ENCODE assay signal across 9 mouse cellular contexts in genomic region chr17:34121879-34122187, GRCm38 (mm10). TPM values are rescaled to one million over a fixed set of nuclear protein-coding genes. Genes with fewer than 3 reads are reported as not detected.
DNase-seq lines count a peak whose midpoint lies in the region; ATAC-seq and TF ChIP-seq lines count a peak whose summit lies in the region.
"Had no signal": no experiment of that assay in that cellular context is flagged by ENCODE, and none has a peak within 500 bp of the region (broad histone marks: within the 10 kb centered on the region; RNA-seq: fewer than 3 reads in every experiment).

No protein-coding gene starts in this region.

- TF ChIP-seq CTCF in cerebellum, adult 2 months (IDR thresholded peaks at IDR 0.05; ENCODE audit: borderline replicate concordance, insufficient read depth, low read depth, low read length) = no peak
- no peak for TF ChIP-seq CTCF in lung, embryonic 14.5 days (IDR thresholded peaks at IDR 0.05; ENCODE audit: low read depth)

- H3K9ac ChIP-seq in kidney, embryonic 15.5 days = peak overlapping the region; percentile 94
- peak overlapping the region; percentile 92 for H3K9ac ChIP-seq in lung, embryonic 14.5 days

- peaks cover 17% of the 10 kb centered on the region for H3K36me3 ChIP-seq in kidney, embryonic 15.5 days
- peaks cover 37% of the 10 kb centered on the region for H3K36me3 ChIP-seq in lung, embryonic 14.5 days (ENCODE audit: insufficient read depth)

- peaks cover under 1% of the 10 kb centered on the region; the same call in 1 of the 2 replicates for H3K4me1 ChIP-seq in cerebellum, adult 2 months (ENCODE audit: control insufficient read depth, insufficient read depth, low read length)
- H3K4me1 ChIP-seq in kidney, embryonic 15.5 days = peaks cover 32% of the 10 kb centered on the region
- 0 out of 2 replicates have a peak, but pooled peaks cover 3% of the 10 kb centered on the region for H3K4me1 ChIP-seq in lung, embryonic 14.5 days (ENCODE audit: insufficient read depth)

- H3K27ac ChIP-seq in cerebellum, adult 2 months (ENCODE audit: insufficient read depth, low read length) = peak overlapping the region; percentile 98
- peak overlapping the region; percentile 100 for H3K27ac ChIP-seq in kidney, embryonic 15.5 days
- peak overlapping the region; percentile 100 for H3K27ac ChIP-seq in lung, embryonic 14.5 days (ENCODE audit: low read depth)

- peak overlapping the region; percentile 93 for H3K4me3 ChIP-seq in cerebellum, adult 2 months (replicated peaks; ENCODE audit: insufficient read depth, low read depth, low read length)
- H3K4me3 ChIP-seq in kidney, embryonic 15.5 days (replicated peaks) = peak overlapping the region; percentile 86
- peak overlapping the region; percentile 100 for H3K4me3 ChIP-seq in lung, embryonic 14.5 days (ENCODE audit: low read depth, low read length)

- TF ChIP-seq POLR2A in cerebellum, adult 2 months (IDR thresholded peaks at IDR 0.05; ENCODE audit: borderline replicate concordance, insufficient read depth, low read length) = no peak

- H3K9me3 ChIP-seq in kidney, embryonic 15.5 days (replicated peaks) = no peaks in the 10 kb centered on the region
- H3K9me3 ChIP-seq in lung, embryonic 14.5 days (ENCODE audit: low read depth, low read length) = no peaks in the 10 kb centered on the region

- no peak for ATAC-seq in kidney, embryonic 15.5 days (replicated peaks; ENCODE audit: low FRiP score)
- ATAC-seq in lung, embryonic 14.5 days (ENCODE audit: insufficient read depth) = no peak
- ATAC-seq in monocyte, adult 5-6 weeks (replicated peaks; ENCODE audit: insufficient number of reproducible peaks, low FRiP score, low TSS enrichment, poor library complexity, severe bottlenecking) = no peak

- peak overlapping the region; percentile 94 for H3K4me2 ChIP-seq in kidney, embryonic 15.5 days
- peak overlapping the region; percentile 99 for H3K4me2 ChIP-seq in lung, embryonic 14.5 days

- H3K27me3 ChIP-seq in cerebellum, adult 2 months (ENCODE audit: control insufficient read depth, insufficient read depth, low read length) = no peaks in the 10 kb centered on the region
- no peaks in the 10 kb centered on the region for H3K27me3 ChIP-seq in kidney, embryonic 15.5 days
- H3K27me3 ChIP-seq in lung, embryonic 14.5 days (ENCODE audit: insufficient read depth, low read length) = no peaks in the 10 kb centered on the region

- peak; percentile 74 for DNase-seq in thymus, postnatal 4 days
- no peak for DNase-seq in thymus, postnatal 10 days (ENCODE audit: low spot score in 2 of 2)
- peak; percentile 77 to 79 for DNase-seq in cerebellum, adult 2 months
- peak; percentile 69 for DNase-seq in gastrocnemius, postnatal 10 days
- no peak for DNase-seq in lung, embryonic 14.5 days
- peak; percentile 82 for DNase-seq in retina, embryonic 14.5 days (ENCODE audit: low spot score)

- WGBS in cerebellum, adult 2 months = under 1% methylated on average over 10 of the region's 10 CpGs
- under 1% methylated on average over 5 of the region's 10 CpGs for WGBS in kidney, embryonic 15.5 days
- WGBS in lung, embryonic 14.5 days = 2% methylated on average over 8 of the region's 10 CpGs

RNA-seq across cellular contexts. Expression of gene Brd2, which starts 0.6 kb away (rescaled TPM):
- polyA plus RNA-seq in cerebellum, adult 2 months (2012; rRNA removed) = 188 and 209 TPM in 2 replicates
- 100 to 1,000 TPM in 1 of 2 experiments, 10 to 100 TPM in 1; 91.9 to 114 TPM for total RNA-seq in gastrocnemius, postnatal 10 days (2021)
- polyA plus RNA-seq in kidney, embryonic 15.5 days (2015; fragmentation: Nextera tagmentation; extraction: Ambion mirVana) = 135 and 140 TPM in 2 replicates
- 153 TPM in 2 replicates for polyA plus RNA-seq in lung, embryonic 14.5 days (2014; fragmentation: Nextera tagmentation; extraction: Ambion mirVana)
- total RNA-seq in monocyte, adult 5-6 weeks (2017) = 374 to 583 TPM (median 393 TPM) in 3 replicates

RNA-seq across cellular contexts. Expression of gene H2-DMa, which starts 2.5 kb away (rescaled TPM):
- 13.2 and 13.6 TPM in 2 replicates for polyA plus RNA-seq in cerebellum, adult 2 months (2012; rRNA removed)
- total RNA-seq in gastrocnemius, postnatal 10 days (2021) = 1 to 10 TPM; 4.6 to 6.1 TPM
- 14.8 and 15.9 TPM in 2 replicates for polyA plus RNA-seq in kidney, embryonic 15.5 days (2015; fragmentation: Nextera tagmentation; extraction: Ambion mirVana)
- 9.8 and 15.5 TPM in 2 replicates for polyA plus RNA-seq in lung, embryonic 14.5 days (2014; fragmentation: Nextera tagmentation; extraction: Ambion mirVana)
- total RNA-seq in monocyte, adult 5-6 weeks (2017) = 55.9 to 84.5 TPM (median 72.8 TPM) in 3 replicates

RNA-seq across cellular contexts. Expression of gene H2-DMb2, which starts 21.3 kb away (rescaled TPM):
- polyA plus RNA-seq in cerebellum, adult 2 months (2012; rRNA removed) = 0.35 and 0.52 TPM in 2 replicates
- under 1 TPM; 0.25 to 0.61 TPM for total RNA-seq in gastrocnemius, postnatal 10 days (2021)
- polyA plus RNA-seq in kidney, embryonic 15.5 days (2015; fragmentation: Nextera tagmentation; extraction: Ambion mirVana) = 22.6 and 25.3 TPM in 2 replicates
- 0.91 and 1.1 TPM in 2 replicates for polyA plus RNA-seq in lung, embryonic 14.5 days (2014; fragmentation: Nextera tagmentation; extraction: Ambion mirVana)
- 71.7 to 98.5 TPM (median 90.4 TPM) in 3 replicates for total RNA-seq in monocyte, adult 5-6 weeks (2017)

RNA-seq across cellular contexts. Expression of gene H2-Oa, which starts 29.7 kb away (rescaled TPM):
- 0.25 and 0.34 TPM in 2 replicates for polyA plus RNA-seq in cerebellum, adult 2 months (2012; rRNA removed)
- total RNA-seq in gastrocnemius, postnatal 10 days (2021) = not detected
- 0.39 and 0.64 TPM in 2 replicates for polyA plus RNA-seq in kidney, embryonic 15.5 days (2015; fragmentation: Nextera tagmentation; extraction: Ambion mirVana)
- polyA plus RNA-seq in lung, embryonic 14.5 days (2014; fragmentation: Nextera tagmentation; extraction: Ambion mirVana) = 0.26 TPM in 1 of 2 replicates, not detected in the other
- 7.8 to 18.9 TPM (median 17.6 TPM) in 3 replicates for total RNA-seq in monocyte, adult 5-6 weeks (2017)
- total RNA-seq: gastrocnemius, postnatal 4 days had no signal

RNA-seq across cellular contexts. Expression of gene H2-DMb1, which starts 31.0 kb away (rescaled TPM):
- 1.8 and 3.0 TPM in 2 replicates for polyA plus RNA-seq in cerebellum, adult 2 months (2012; rRNA removed)
- total RNA-seq in gastrocnemius, postnatal 10 days (2021) = 1 to 10 TPM; 1.4 to 1.8 TPM
- polyA plus RNA-seq in kidney, embryonic 15.5 days (2015; fragmentation: Nextera tagmentation; extraction: Ambion mirVana) = 4.9 and 6.0 TPM in 2 replicates
- polyA plus RNA-seq in lung, embryonic 14.5 days (2014; fragmentation: Nextera tagmentation; extraction: Ambion mirVana) = 1.1 TPM in 2 replicates
- 48.2 to 62.0 TPM (median 61.5 TPM) in 3 replicates for total RNA-seq in monocyte, adult 5-6 weeks (2017)

Comparison
In these comparisons a context has a peak if more than half of its experiments do, and no peak if none do; other contexts are left out.
1. DNase-seq: peak in thymus, postnatal 4 days (single experiment), cerebellum, adult 2 months (2 of 2), gastrocnemius, postnatal 10 days (single experiment) and retina, embryonic 14.5 days (single experiment); none in thymus, postnatal 10 days (0 of 2) and lung, embryonic 14.5 days (single experiment).
2. RNA of gene H2-DMb2, which starts 21.3 kb away (polyA plus RNA-seq): 22.6 to 25.3 TPM in kidney, embryonic 15.5 days; 0.91 to 1.1 TPM in lung, embryonic 14.5 days and 0.35 to 0.52 TPM in cerebellum, adult 2 months; every median in the first group is over 10 times any median in the second.
3. Peak in every context shown above with its lines, with median percentiles within 50 percentile points of each other: H3K27ac ChIP-seq and H3K4me3 ChIP-seq.